In the genomic region with DNA sequence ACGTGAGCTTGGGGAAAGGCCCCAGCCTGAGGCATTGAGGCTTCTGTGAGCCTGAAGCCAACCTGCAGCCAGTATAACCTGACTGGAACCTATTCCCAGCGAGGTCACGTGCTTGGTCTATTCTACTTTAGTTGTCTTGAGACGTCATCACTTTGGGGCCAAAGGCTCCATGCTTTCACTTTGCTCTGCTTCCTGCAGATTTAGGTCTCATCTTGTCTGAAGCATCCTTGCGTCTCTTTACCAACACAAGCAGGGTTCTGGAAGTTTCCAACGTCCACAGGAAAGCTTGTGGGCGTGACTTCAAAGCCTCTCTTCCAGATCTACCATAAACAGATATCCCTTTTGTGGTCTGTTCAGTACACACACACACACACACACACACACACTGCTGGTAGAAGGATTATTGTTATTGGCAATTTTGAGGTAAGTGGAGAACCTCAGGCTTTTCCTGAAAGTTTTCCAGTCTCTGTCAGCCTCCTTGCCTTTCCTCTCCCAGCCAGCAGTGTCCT, we compare ENCODE assay signal across 29 mouse cellular contexts.
DNase-seq lines count a peak whose midpoint lies in the region; ATAC-seq and TF ChIP-seq lines count a peak whose summit lies in the region.
"Had no signal": no experiment of that assay in that cellular context is flagged by ENCODE, and none has a peak within 500 bp of the region (broad histone marks: within the 10 kb centered on the region; RNA-seq: fewer than 3 reads in every experiment).

No protein-coding gene starts in this region.

- ATAC-seq in midbrain, embryonic 11.5 days (ENCODE audit: low FRiP score), result no peak
- ATAC-seq: forebrain, embryonic 14.5 days; intestine, embryonic 15.5 days had no signal

- peaks cover 11% of the 10 kb centered on the region for H3K4me1 ChIP-seq in heart, adult 2 months (ENCODE audit: control insufficient read depth, insufficient read depth, low read length)
- no peaks in the 10 kb centered on the region for H3K4me1 ChIP-seq in midbrain, embryonic 11.5 days (ENCODE audit: control insufficient read depth, insufficient read depth, low read length)
- H3K4me1 ChIP-seq: embryonic facial prominence, embryonic 12.5 days; hindbrain, embryonic 10.5 days; hindbrain, embryonic 15.5 days; intestine, embryonic 15.5 days; limb, embryonic 10.5 days; limb, embryonic 15.5 days; neural tube, embryonic 15.5 days; stomach, embryonic 15.5 days had no signal

- no peaks in the 10 kb centered on the region for H3K9me3 ChIP-seq in midbrain, embryonic 11.5 days (ENCODE audit: control insufficient read depth, low read length)
- H3K9me3 ChIP-seq: embryonic facial prominence, embryonic 12.5 days; G1E; hindbrain, embryonic 10.5 days; hindbrain, embryonic 15.5 days; intestine, embryonic 15.5 days; limb, embryonic 10.5 days; limb, embryonic 15.5 days; lung, embryonic 15.5 days; neural tube, embryonic 15.5 days; stomach, embryonic 15.5 days had no signal

- no peak overlapping the region for H3K9ac ChIP-seq in heart, adult 2 months (ENCODE audit: low read depth, low read length)
- H3K9ac ChIP-seq in midbrain, embryonic 11.5 days (ENCODE audit: low read length), result no peak overlapping the region
- H3K9ac ChIP-seq: embryonic facial prominence, embryonic 12.5 days; hindbrain, embryonic 15.5 days; intestine, embryonic 15.5 days; limb, embryonic 15.5 days; liver, embryonic 14.5 days; lung, embryonic 15.5 days; neural tube, embryonic 15.5 days; stomach, embryonic 15.5 days had no signal

- TF ChIP-seq EP300 in heart, adult 2 months (IDR thresholded peaks at IDR 0.05; ENCODE audit: insufficient read depth, low read depth, low read length), result no peak

- H3K27me3 ChIP-seq in heart, adult 2 months (ENCODE audit: control insufficient read depth, insufficient read depth, low read length), result no peaks in the 10 kb centered on the region
- no peaks in the 10 kb centered on the region for H3K27me3 ChIP-seq in midbrain, embryonic 11.5 days (ENCODE audit: control insufficient read depth, insufficient read depth, low read length)
- H3K27me3 ChIP-seq: embryonic facial prominence, embryonic 12.5 days; hindbrain, embryonic 15.5 days; intestine, embryonic 15.5 days; limb, embryonic 15.5 days; lung, embryonic 15.5 days; neural tube, embryonic 15.5 days; stomach, embryonic 15.5 days had no signal

- intact Hi-C loops in heart, adult 2 months (cut with DNase I), result no loop called here

- peak overlapping the region; percentile 45 for H3K27ac ChIP-seq in heart, adult 2 months
- no peak overlapping the region for H3K27ac ChIP-seq in midbrain, embryonic 11.5 days (ENCODE audit: low read depth, low read length)
- H3K27ac ChIP-seq: embryonic facial prominence, embryonic 12.5 days; hindbrain, embryonic 10.5 days; hindbrain, embryonic 15.5 days; intestine, embryonic 15.5 days; limb, embryonic 10.5 days; limb, embryonic 15.5 days; liver, embryonic 14.5 days; lung, embryonic 15.5 days; neural tube, embryonic 15.5 days; stomach, embryonic 15.5 days had no signal

- H3K4me3 ChIP-seq in heart, adult 2 months, result no peak overlapping the region
- no peak overlapping the region for H3K4me3 ChIP-seq in midbrain, embryonic 11.5 days (ENCODE audit: low read depth, low read length)
- H3K4me3 ChIP-seq: embryonic facial prominence, embryonic 12.5 days; hindbrain, embryonic 10.5 days; hindbrain, embryonic 15.5 days; intestine, embryonic 15.5 days; limb, embryonic 10.5 days; limb, embryonic 15.5 days; lung, embryonic 15.5 days; neural tube, embryonic 15.5 days; stomach, embryonic 15.5 days had no signal

- no peak for DNase-seq in heart, adult 2 months
- DNase-seq in heart, adult 8-10 months (ENCODE audit: low spot score), result no peak
- peak; percentile 36 for DNase-seq in lung, postnatal 25 days (ENCODE audit: low spot score)
- no peak for DNase-seq in lung, postnatal 4 days
- peak; percentile 37 for DNase-seq in CD4-positive, CD25-positive, alpha-beta regulatory T cell, adult 2 months (ENCODE audit: low read depth, low spot score)
- DNase-seq in naive thymus-derived CD4-positive, alpha-beta T cell, adult 2 months (ENCODE audit: low read depth), result peak; percentile 57
- no peak for DNase-seq in midbrain, embryonic 11.5 days (ENCODE audit: low spot score, missing footprints)
- DNase-seq in ovary, postnatal 10 days (ENCODE audit: low spot score), result no peak
- DNase-seq: adrenal gland, postnatal 14 days; cerebellum, adult 11 months; cerebellum, adult 9-11 months; embryo, embryonic 11 days; heart, postnatal 14 days; kidney, adult 2 months; midbrain, embryonic 14.5 days; right cerebral cortex, postnatal 25 days; thymus, postnatal 25 days had no signal

- 56% methylated on average over 7 of the region's 7 CpGs for WGBS in heart, adult 2 months
- 80% methylated on average over 7 of the region's 7 CpGs for WGBS in midbrain, embryonic 11.5 days

- peaks cover 2% of the 10 kb centered on the region for H3K36me3 ChIP-seq in heart, adult 2 months (ENCODE audit: control insufficient read depth, insufficient read depth, low read length)
- H3K36me3 ChIP-seq in midbrain, embryonic 11.5 days (ENCODE audit: control insufficient read depth, insufficient read depth, low read length), result no peaks in the 10 kb centered on the region
- H3K36me3 ChIP-seq: embryonic facial prominence, embryonic 12.5 days; G1E; hindbrain, embryonic 10.5 days; hindbrain, embryonic 15.5 days; intestine, embryonic 15.5 days; limb, embryonic 10.5 days; limb, embryonic 15.5 days; lung, embryonic 15.5 days; neural tube, embryonic 15.5 days; stomach, embryonic 15.5 days had no signal

- TF ChIP-seq POLR2A in heart, adult 2 months (IDR thresholded peaks at IDR 0.05; ENCODE audit: insufficient read depth, low read depth, low read length), result no peak

- no peak overlapping the region for H3K4me2 ChIP-seq in midbrain, embryonic 11.5 days
- H3K4me2 ChIP-seq: embryonic facial prominence, embryonic 12.5 days; hindbrain, embryonic 15.5 days; intestine, embryonic 15.5 days; limb, embryonic 15.5 days; lung, embryonic 15.5 days; neural tube, embryonic 15.5 days; stomach, embryonic 15.5 days had no signal

- no peak for TF ChIP-seq CTCF in heart, adult 2 months (IDR thresholded peaks at IDR 0.05)

- peaks cover 4% of the 10 kb centered on the region for H3K79me2 ChIP-seq in heart, adult 2 months (replicated peaks; ENCODE audit: control insufficient read depth, insufficient read depth, low read length)

Comparison
In these comparisons a context has a peak if more than half of its experiments do, and no peak if none do; other contexts are left out.
1. DNase-seq: peak in lung, postnatal 25 days (single experiment), CD4-positive, CD25-positive, alpha-beta regulatory T cell, adult 2 months (single experiment) and naive thymus-derived CD4-positive, alpha-beta T cell, adult 2 months (single experiment); none in heart, adult 2 months (0 of 2), heart, adult 8-10 months (single experiment), lung, postnatal 4 days (0 of 2), midbrain, embryonic 11.5 days (single experiment) and ovary, postnatal 10 days (single experiment).